Mouse (Mus musculus) inflammation-experienced regulatory T-cells, adult 6 months (primary cell): ENCODE results near the gene Chil3. TPM values are rescaled to one million over a fixed set of nuclear protein-coding genes. Genes with fewer than 3 reads are reported as not detected.
"Not testable (repeated sequence)": the region's sequence is repeated elsewhere in the genome, so short reads cannot be mapped to it uniquely, and the experiment has no call there.

Experiments
- ATAC-seq: one replicate; pipeline ENCODE4 v1.8.0; 2017
- polyA plus RNA-seq, 3 experiments: library from polyadenylated mRNA; unstranded; fragments of 100-300 nt; shearing (Covaris generic); gene quantifications; one replicate each; pipeline ENCODE4 v1.2.1; 2017

The Chil3 gene
- polyA plus RNA-seq, result not detected

GRCm38 (mm10) chr3:106167464-106167863 is at the start of gene Chil3:
Gene Chil3, minus strand, starts transcription at chr3:106167564.
- ATAC-seq, result no peak

GRCm38 (mm10) chr3:106198030-106198429 is 30.7 kb upstream of the Chil3 start:
- not testable (repeated sequence) for ATAC-seq

GRCm38 (mm10) chr3:106197246-106197645 is 29.9 kb upstream of the Chil3 start:
- ATAC-seq, result not testable (repeated sequence)

- ATAC-seq, result no peak
These were observed 28.9 kb upstream of the Chil3 start for GRCm38 (mm10) chr3:106196276-106196675.

- ATAC-seq, result no peak
These were observed 28.1 kb upstream of the Chil3 start for GRCm38 (mm10) chr3:106195486-106195885.

GRCm38 (mm10) chr3:106187991-106188390 is 20.6 kb upstream of the Chil3 start:
- ATAC-seq, result no peak

GRCm38 (mm10) chr3:106177509-106178189 is 10.3 kb upstream of the Chil3 start:
- ATAC-seq, result no peak

- ATAC-seq, result not testable (repeated sequence)
These were observed 7.6 kb upstream of the Chil3 start for GRCm38 (mm10) chr3:106174971-106175370.

GRCm38 (mm10) chr3:106172506-106172905 is 5.1 kb upstream of the Chil3 start:
- not testable (repeated sequence) for ATAC-seq

- ATAC-seq, result no peak
These were observed 3.9 kb upstream of the Chil3 start for GRCm38 (mm10) chr3:106171135-106171731.

GRCm38 (mm10) chr3:106170522-106171053 is 3.2 kb upstream of the Chil3 start:
- no peak for ATAC-seq

GRCm38 (mm10) chr3:106154413-106154812 is 13.0 kb downstream of the Chil3 start:
- ATAC-seq, result no peak

GRCm38 (mm10) chr3:106144081-106144480 is 23.3 kb downstream of the Chil3 start:
- ATAC-seq, result no peak

- ATAC-seq, result no peak
These were observed 35.7 kb downstream of the Chil3 start for GRCm38 (mm10) chr3:106131690-106132089.

GRCm38 (mm10) chr3:106128807-106129493 is 38.4 kb downstream of the Chil3 start:
- ATAC-seq, result no peak

- ATAC-seq, result no peak
These were observed 40.4 kb downstream of the Chil3 start for GRCm38 (mm10) chr3:106126999-106127398.

- ATAC-seq, result no peak
These were observed 54.4 kb downstream of the Chil3 start, which contains the start of gene Chia1 for GRCm38 (mm10) chr3:106112929-106113328. Gene Chia1, plus strand, starts transcription at chr3:106113229.

Other genes starting within 250 kb of the Chil3 start
- 1 to 10 TPM in 2 of 3 experiments, not detected in 1; 1.3 to 1.8 TPM for gene I830077J02Rik, start 234.9 kb downstream of the Chil3 start, polyA plus RNA-seq
- gene Wdr77, start 208.2 kb downstream of the Chil3 start, polyA plus RNA-seq, result 10 to 100 TPM; 43.7 to 76.5 (median 68.7) TPM
- 100 to 1,000 TPM; 356 to 533 (median 366) TPM for gene Atp5f1, start 207.5 kb downstream of the Chil3 start, polyA plus RNA-seq
- 1 to 10 TPM; 1.4 to 4.3 (median 4.2) TPM for gene Ovgp1, start 193.9 kb downstream of the Chil3 start, polyA plus RNA-seq
- gene Pifo, start 152.9 kb downstream of the Chil3 start, polyA plus RNA-seq, result under 1 TPM; 0.38 to 0.88 (median 0.83) TPM
- 1 to 10 TPM; 2.5 to 8.1 (median 7.1) TPM for gene Chil5, start 134.8 kb downstream of the Chil3 start, polyA plus RNA-seq
- under 1 TPM in 2 of 3 experiments, not detected in 1; 0.29 to 0.64 TPM for gene Chia1, start 54.3 kb downstream of the Chil3 start, polyA plus RNA-seq
- gene Chil4, start 51.9 kb upstream of the Chil3 start, polyA plus RNA-seq, result not detected
- gene Chil6, start 238.6 kb upstream of the Chil3 start, polyA plus RNA-seq, result under 1 TPM in 2 of 3 experiments, not detected in 1; 0.46 to 0.67 TPM